ENCODE assay signal across 16 mouse cellular contexts in the genomic region with DNA sequence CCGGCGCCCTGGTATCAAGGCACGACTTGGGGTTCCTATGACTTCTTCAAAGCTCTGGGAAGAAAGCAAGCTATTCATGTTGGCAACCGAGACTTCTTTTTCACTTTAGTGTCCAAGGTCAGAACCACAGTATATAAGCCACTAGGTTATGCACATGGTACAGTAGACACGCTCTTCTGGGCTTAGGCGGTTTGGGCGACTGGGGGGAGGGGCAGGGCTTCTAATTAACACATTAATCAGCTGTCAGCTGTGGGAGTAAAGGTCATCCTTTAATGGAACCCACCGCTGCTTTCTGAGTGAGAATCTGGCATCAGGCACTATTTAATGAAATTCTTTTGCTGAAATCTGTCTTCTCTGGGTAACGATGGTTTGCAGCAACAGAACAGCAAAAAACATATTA.
DNase-seq lines count a peak whose midpoint lies in the region; ATAC-seq and TF ChIP-seq lines count a peak whose summit lies in the region.
"Had no signal": no experiment of that assay in that cellular context is flagged by ENCODE, and none has a peak within 500 bp of the region (broad histone marks: within the 10 kb centered on the region; RNA-seq: fewer than 3 reads in every experiment).

No protein-coding gene starts in this region.

- H3K36me3 ChIP-seq in forebrain, embryonic 10.5 days (replicated peaks), result 0 out of 2 replicates have a peak, but pooled peaks cover 6% of the 10 kb centered on the region
- H3K36me3 ChIP-seq in forebrain, embryonic 16.5 days (ENCODE audit: control insufficient read depth, insufficient read depth), result no peaks in the 10 kb centered on the region
- H3K36me3 ChIP-seq in midbrain, embryonic 15.5 days (replicated peaks), result no peaks in the 10 kb centered on the region
- no peaks in the 10 kb centered on the region for H3K36me3 ChIP-seq in midbrain, embryonic 16.5 days (ENCODE audit: control insufficient read depth, insufficient read depth, low read length)
- H3K36me3 ChIP-seq in neural tube, embryonic 15.5 days, result no peaks in the 10 kb centered on the region
- H3K36me3 ChIP-seq: embryonic facial prominence, embryonic 12.5 days; heart, embryonic 13.5 days; limb, embryonic 12.5 days; midbrain, embryonic 10.5 days had no signal

- no peak for TF ChIP-seq CTCF in gastrocnemius, adult 2 months (IDR thresholded peaks at IDR 0.05)

- peaks cover 27% of the 10 kb centered on the region for H3K4me1 ChIP-seq in forebrain, embryonic 10.5 days
- H3K4me1 ChIP-seq in forebrain, embryonic 16.5 days (replicated peaks; ENCODE audit: control insufficient read depth, insufficient read depth, low read length), result peaks cover 35% of the 10 kb centered on the region
- peaks cover 6% of the 10 kb centered on the region for H3K4me1 ChIP-seq in midbrain, embryonic 15.5 days
- peaks cover 5% of the 10 kb centered on the region for H3K4me1 ChIP-seq in midbrain, embryonic 16.5 days (ENCODE audit: control insufficient read depth, insufficient read depth, low read length)
- peaks cover 31% of the 10 kb centered on the region for H3K4me1 ChIP-seq in neural tube, embryonic 15.5 days

- peaks cover 39% of the 10 kb centered on the region for H3K27me3 ChIP-seq in forebrain, embryonic 10.5 days (ENCODE audit: poor library complexity, severe bottlenecking)
- no peaks in the 10 kb centered on the region for H3K27me3 ChIP-seq in forebrain, embryonic 16.5 days (replicated peaks; ENCODE audit: control insufficient read depth, insufficient read depth, low read length)
- H3K27me3 ChIP-seq in midbrain, embryonic 15.5 days (replicated peaks), result 0 out of 2 replicates have a peak, but pooled peaks cover 4% of the 10 kb centered on the region
- H3K27me3 ChIP-seq in midbrain, embryonic 16.5 days (ENCODE audit: control insufficient read depth, insufficient read depth, low read depth, low read length), result no peaks in the 10 kb centered on the region
- peaks cover 4% of the 10 kb centered on the region; the same call in 1 of the 2 replicates for H3K27me3 ChIP-seq in neural tube, embryonic 15.5 days (replicated peaks)

- no peak overlapping the region for H3K4me2 ChIP-seq in forebrain, embryonic 16.5 days (ENCODE audit: low read length)
- no peak overlapping the region for H3K4me2 ChIP-seq in midbrain, embryonic 15.5 days
- H3K4me2 ChIP-seq in midbrain, embryonic 16.5 days (ENCODE audit: low read length), result no peak overlapping the region
- H3K4me2 ChIP-seq in neural tube, embryonic 15.5 days, result no peak overlapping the region
- H3K4me2 ChIP-seq: embryonic facial prominence, embryonic 12.5 days; heart, embryonic 13.5 days; limb, embryonic 12.5 days had no signal

- no peaks in the 10 kb centered on the region; the same call in 1 of the 2 replicates for H3K9me3 ChIP-seq in forebrain, embryonic 10.5 days
- no peaks in the 10 kb centered on the region for H3K9me3 ChIP-seq in forebrain, embryonic 16.5 days (ENCODE audit: control insufficient read depth, low read length)
- no peaks in the 10 kb centered on the region for H3K9me3 ChIP-seq in midbrain, embryonic 15.5 days
- H3K9me3 ChIP-seq in midbrain, embryonic 16.5 days (replicated peaks; ENCODE audit: control insufficient read depth, low read length, poor library complexity, severe bottlenecking), result no peaks in the 10 kb centered on the region
- H3K9me3 ChIP-seq in neural tube, embryonic 15.5 days (replicated peaks), result no peaks in the 10 kb centered on the region
- H3K9me3 ChIP-seq: embryonic facial prominence, embryonic 12.5 days; limb, embryonic 12.5 days; midbrain, embryonic 10.5 days had no signal

- WGBS in forebrain, embryonic 10.5 days, result 76% methylated on average over 9 of the region's 9 CpGs
- 56% methylated on average over 9 of the region's 9 CpGs for WGBS in forebrain, embryonic 16.5 days
- 48% methylated on average over 9 of the region's 9 CpGs for WGBS in midbrain, embryonic 15.5 days
- whole genome bisulfite sequencing in midbrain, embryonic 16.5 days, result 48% methylated on average over 9 of the region's 9 CpGs
- 38% methylated on average over 9 of the region's 9 CpGs for WGBS in neural tube, embryonic 15.5 days

- intact Hi-C loops in gastrocnemius, adult 2 months (cut with DNase I), result no loop called here

- no peak overlapping the region for H3K4me3 ChIP-seq in forebrain, embryonic 10.5 days
- H3K4me3 ChIP-seq in forebrain, embryonic 16.5 days (replicated peaks; ENCODE audit: low read length), result no peak overlapping the region
- H3K4me3 ChIP-seq in midbrain, embryonic 15.5 days, result no peak overlapping the region
- no peak overlapping the region for H3K4me3 ChIP-seq in midbrain, embryonic 16.5 days (ENCODE audit: low read depth, low read length)
- H3K4me3 ChIP-seq in neural tube, embryonic 15.5 days (replicated peaks), result no peak overlapping the region
- H3K4me3 ChIP-seq in gastrocnemius, adult 2 months, result no peak overlapping the region
- H3K4me3 ChIP-seq: embryonic facial prominence, embryonic 12.5 days; heart, embryonic 13.5 days; limb, embryonic 12.5 days; midbrain, embryonic 10.5 days had no signal

- no peak overlapping the region for H3K9ac ChIP-seq in forebrain, embryonic 16.5 days (replicated peaks; ENCODE audit: low read depth, low read length)
- no peak overlapping the region for H3K9ac ChIP-seq in midbrain, embryonic 15.5 days
- H3K9ac ChIP-seq in midbrain, embryonic 16.5 days (ENCODE audit: low read depth, low read length), result no peak overlapping the region
- no peak overlapping the region for H3K9ac ChIP-seq in neural tube, embryonic 15.5 days (replicated peaks)
- H3K9ac ChIP-seq: embryonic facial prominence, embryonic 12.5 days; heart, embryonic 13.5 days; limb, embryonic 12.5 days; liver, embryonic 14.5 days had no signal

- ATAC-seq in forebrain, embryonic 16.5 days, result no peak
- 0 out of 2 replicates have a peak, but pooled peaks have one; percentile 4 for ATAC-seq in midbrain, embryonic 15.5 days (replicated peaks)
- no peak for ATAC-seq in midbrain, embryonic 16.5 days
- ATAC-seq in neural tube, embryonic 15.5 days (ENCODE audit: low FRiP score), result no peak

- DNase-seq in forebrain, embryonic 10.5 days (ENCODE audit: extremely low spot score, low spot score), result no peak
- DNase-seq in kidney, postnatal 25 days, result peak; percentile 38 to 49
- DNase-seq in gastrocnemius, adult 2 months, result no peak
- DNase-seq in cerebellum, adult 11-12 months, result no peak
- DNase-seq: adrenal gland, postnatal 36 days; heart, postnatal 4 days; lung, postnatal 14 days had no signal

- 0 out of 2 replicates have a peak overlapping the region, but pooled peaks have one; percentile 8 for H3K27ac ChIP-seq in forebrain, embryonic 10.5 days
- H3K27ac ChIP-seq in forebrain, embryonic 16.5 days (ENCODE audit: low read length), result no peak overlapping the region
- H3K27ac ChIP-seq in midbrain, embryonic 15.5 days, result no peak overlapping the region
- H3K27ac ChIP-seq in midbrain, embryonic 16.5 days (ENCODE audit: low read length), result no peak overlapping the region
- 0 out of 2 replicates have a peak overlapping the region, but pooled peaks have one; percentile 14 for H3K27ac ChIP-seq in neural tube, embryonic 15.5 days (replicated peaks)
- no peak overlapping the region for H3K27ac ChIP-seq in gastrocnemius, adult 2 months
- H3K27ac ChIP-seq: embryonic facial prominence, embryonic 12.5 days; heart, embryonic 13.5 days; limb, embryonic 12.5 days; liver, embryonic 14.5 days; midbrain, embryonic 10.5 days had no signal

Comparison
In these comparisons a context has a peak if more than half of its experiments do, and no peak if none do; other contexts are left out.
1. H3K27ac ChIP-seq: peak in forebrain, embryonic 10.5 days (single experiment) and neural tube, embryonic 15.5 days (single experiment); none in forebrain, embryonic 16.5 days (single experiment), midbrain, embryonic 15.5 days (single experiment), midbrain, embryonic 16.5 days (single experiment) and gastrocnemius, adult 2 months (single experiment).
2. DNase-seq: peak in kidney, postnatal 25 days (2 of 2); none in forebrain, embryonic 10.5 days (single experiment), gastrocnemius, adult 2 months (single experiment) and cerebellum, adult 11-12 months (single experiment).